Mouse (Mus musculus) embryonic facial prominence, embryonic 14.5 days (tissue): ENCODE measurements around the gene Psmd9. TPM values are rescaled to one million over a fixed set of nuclear protein-coding genes. Genes with fewer than 3 reads are reported as not detected.
"Not testable (repeated sequence)": the region's sequence is repeated elsewhere in the genome, so short reads cannot be mapped to it uniquely, and the experiment has no call there.

Experiments
- ATAC-seq: fragments of 200-750 bp; cut with Nextera tagmentation; 2 replicates; pipeline ENCODE4 v1.8.0; 2017; ENCODE audit warnings: low read depth, moderate number of reproducible peaks, moderate TSS enrichment
- DNase-seq: peaks from one replicate; pipeline ENCODE4 v3.0.0-alpha.2; 2015; ENCODE audit warnings: low spot score
- H3K27ac ChIP-seq: fragments of 300-500 bp; sonication (generic); replicated peaks from 2 replicates; pipeline ENCODE4 v1.5.1; 2014; ENCODE audit warnings: low read depth, mild to moderate bottlenecking, low read length, moderate library complexity
- H3K27me3 ChIP-seq: fragments of 300-500 bp; sonication (generic); replicated peaks from 2 replicates; pipeline ENCODE4 v1.6.1; 2014; ENCODE audit warnings: low read length; ENCODE audit not compliant: control insufficient read depth, insufficient read depth
- H3K36me3 ChIP-seq: fragments of 300-500 bp; sonication (generic); 2 replicates; pipeline ENCODE4 v1.6.1; 2014; ENCODE audit warnings: low read length, mixed read lengths; ENCODE audit not compliant: control insufficient read depth, insufficient read depth
- H3K4me1 ChIP-seq: fragments of 300-500 bp; sonication (generic); 2 replicates; pipeline ENCODE4 v1.6.1; 2014; ENCODE audit warnings: antibody characterized with exemption, low read length; ENCODE audit not compliant: control insufficient read depth, insufficient read depth
- H3K4me2 ChIP-seq: fragments of 300-500 bp; sonication (generic); 2 replicates; pipeline ENCODE4 v1.6.1; 2014; ENCODE audit warnings: low read depth, mild to moderate bottlenecking, low read length, moderate library complexity, mixed read lengths
- H3K4me3 ChIP-seq: fragments of 300-500 bp; sonication (generic); 2 replicates; pipeline ENCODE4 v1.5.1; 2014; ENCODE audit warnings: low read depth, mild to moderate bottlenecking, low read length
- H3K9ac ChIP-seq: fragments of 300-500 bp; sonication (generic); 2 replicates; pipeline ENCODE4 v1.6.1; 2014; ENCODE audit warnings: low read depth, mild to moderate bottlenecking, low read length, moderate library complexity, mixed read lengths
- H3K9me3 ChIP-seq: fragments of 300-500 bp; sonication (generic); 2 replicates; pipeline ENCODE4 v1.6.1; 2016; ENCODE audit warnings: low read length; ENCODE audit not compliant: control insufficient read depth
- WGBS: fragments of 180-500 bp; shearing (Covaris S2); extraction: QIAGEN DNeasy Blood & Tissue Kit; methylation state at CpG from one replicate; pipeline ENCODE4 v1.1.7; 2014; 5-methylcytosine and 5-hydroxymethylcytosine counted together
- polyA plus RNA-seq: library from polyadenylated mRNA; unstranded; fragments of >200 nt; fragmentation: Nextera tagmentation; extraction: Ambion mirVana; gene quantifications from 2 replicates; pipeline ENCODE4 v1.2.1, GENCODE M21; 2014

The Psmd9 gene
- polyA plus RNA-seq, 1 experiment from 2014 or later = 49.5 TPM

- H3K27ac ChIP-seq = no peak overlapping the region
- H3K36me3 ChIP-seq = no peaks in the 10 kb centered on the region
- WGBS = 55% methylated on average over 9 of the region's 9 CpGs
- no peaks in the 10 kb centered on the region for H3K4me1 ChIP-seq
- H3K4me2 ChIP-seq = no peak overlapping the region
- DNase-seq (no peak), ATAC-seq (no peak)
- H3K9me3 ChIP-seq = no peaks in the 10 kb centered on the region
- H3K4me3 ChIP-seq = no peak overlapping the region
- H3K27me3 ChIP-seq = no peaks in the 10 kb centered on the region
- H3K9ac ChIP-seq = no peak overlapping the region
Observed at GRCm38 (mm10) chr5:123192606-123193150, 23.5 kb downstream of the Psmd9 start.

- no peak overlapping the region for H3K4me3 ChIP-seq
- WGBS = 82% methylated on average over 5 of the region's 5 CpGs
- no peak overlapping the region for H3K9ac ChIP-seq
- no peaks in the 10 kb centered on the region for H3K4me1 ChIP-seq
- no peak overlapping the region for H3K4me2 ChIP-seq
- ATAC-seq (no peak), DNase-seq (no peak)
- no peaks in the 10 kb centered on the region for H3K36me3 ChIP-seq
- H3K27ac ChIP-seq = no peak overlapping the region
- H3K9me3 ChIP-seq = no peaks in the 10 kb centered on the region
- H3K27me3 ChIP-seq = no peaks in the 10 kb centered on the region
Observed at GRCm38 (mm10) chr5:123193436-123193835, 24.2 kb downstream of the Psmd9 start.

GRCm38 (mm10) chr5:123194856-123195255, 25.6 kb downstream of the Psmd9 start:
- H3K4me3 ChIP-seq = no peak overlapping the region
- 92% methylated on average over 6 of the region's 6 CpGs for WGBS
- ATAC-seq = no peak
- no peak overlapping the region for H3K9ac ChIP-seq
- H3K36me3 ChIP-seq = no peaks in the 10 kb centered on the region
- no peaks in the 10 kb centered on the region for H3K9me3 ChIP-seq
- H3K27ac ChIP-seq = no peak overlapping the region
- no peaks in the 10 kb centered on the region for H3K27me3 ChIP-seq
- H3K4me2 ChIP-seq = no peak overlapping the region
- no peaks in the 10 kb centered on the region for H3K4me1 ChIP-seq
- no peak for DNase-seq

- Histone ChIP-seq H3K27me3 (no peaks in the 10 kb centered on the region), H3K4me3 (no peak overlapping the region), H3K9ac (no peak overlapping the region), H3K4me2 (no peak overlapping the region), H3K36me3 (no peaks in the 10 kb centered on the region), H3K9me3 (no peaks in the 10 kb centered on the region), H3K4me1 (no peaks in the 10 kb centered on the region), H3K27ac (no peak overlapping the region)
- DNase-seq (no peak), ATAC-seq (no peak)
- 89% methylated on average over 16 of the region's 16 CpGs for WGBS
Observed at GRCm38 (mm10) chr5:123195500-123196000, 26.3 kb downstream of the Psmd9 start.

GRCm38 (mm10) chr5:123196746-123197145, 27.5 kb downstream of the Psmd9 start:
- Histone ChIP-seq H3K4me3 (no peak overlapping the region), H3K36me3 (no peaks in the 10 kb centered on the region), H3K27ac (no peak overlapping the region), H3K4me2 (no peak overlapping the region), H3K9ac (no peak overlapping the region), H3K27me3 (no peaks in the 10 kb centered on the region), H3K4me1 (no peaks in the 10 kb centered on the region), H3K9me3 (no peaks in the 10 kb centered on the region)
- ATAC-seq (no peak), DNase-seq (no peak)
- WGBS = 76% methylated on average over 4 of the region's 4 CpGs

GRCm38 (mm10) chr5:123198523-123198922, 29.3 kb downstream of the Psmd9 start:
- Histone ChIP-seq H3K36me3 (no peaks in the 10 kb centered on the region), H3K27me3 (no peaks in the 10 kb centered on the region), H3K9me3 (no peaks in the 10 kb centered on the region), H3K4me1 (no peaks in the 10 kb centered on the region), H3K9ac (no peak overlapping the region), H3K27ac (no peak overlapping the region), H3K4me3 (no peak overlapping the region), H3K4me2 (no peak overlapping the region)
- DNase-seq (no peak), ATAC-seq (no peak)
- 90% methylated on average over 4 of the region's 4 CpGs for WGBS

- H3K4me2 ChIP-seq, DNase-seq, H3K36me3 ChIP-seq, H3K27ac ChIP-seq, H3K4me1 ChIP-seq, H3K27me3 ChIP-seq, H3K9ac ChIP-seq, H3K9me3 ChIP-seq, ATAC-seq, H3K4me3 ChIP-seq: not testable (repeated sequence)
- 82% methylated on average over 5 of the region's 7 CpGs for WGBS
Observed at GRCm38 (mm10) chr5:123200816-123201522, 31.8 kb downstream of the Psmd9 start.

GRCm38 (mm10) chr5:123201523-123201892, 32.3 kb downstream of the Psmd9 start:
- Histone ChIP-seq H3K9me3 (no peaks in the 10 kb centered on the region), H3K4me2 (no peak overlapping the region), H3K27ac (no peak overlapping the region), H3K4me3 (no peak overlapping the region), H3K27me3 (no peaks in the 10 kb centered on the region), H3K4me1 (no peaks in the 10 kb centered on the region), H3K9ac (no peak overlapping the region), H3K36me3 (no peaks in the 10 kb centered on the region)
- ATAC-seq (no peak), DNase-seq (no peak)
- WGBS = 72% methylated on average over 7 of the region's 7 CpGs

GRCm38 (mm10) chr5:123201987-123202386, 32.8 kb downstream of the Psmd9 start:
- DNase-seq (no peak), ATAC-seq (no peak)
- no peaks in the 10 kb centered on the region for H3K9me3 ChIP-seq
- H3K4me2 ChIP-seq = no peak overlapping the region
- no peaks in the 10 kb centered on the region for H3K27me3 ChIP-seq
- no peaks in the 10 kb centered on the region for H3K4me1 ChIP-seq
- H3K27ac ChIP-seq = no peak overlapping the region
- no peak overlapping the region for H3K9ac ChIP-seq
- H3K4me3 ChIP-seq = no peak overlapping the region
- H3K36me3 ChIP-seq = no peaks in the 10 kb centered on the region
- WGBS = 81% methylated on average over 5 of the region's 5 CpGs
